Mouse (Mus musculus) G1E-ER4 (cell line): ENCODE results near the gene Axin1. TPM values are rescaled to one million over a fixed set of nuclear protein-coding genes. Genes with fewer than 3 reads are reported as not detected.

Experiments
- GATA1 ChIP-seq: IDR thresholded peaks from one replicate; pipeline ENCODE4 v1.8.0; 2012; ENCODE audit warnings: low read length, inconsistent platforms
- polyA plus RNA-seq: library from polyadenylated mRNA; stranded (reverse); fragments of >175 nt; gene quantifications from 2 replicates; pipeline ENCODE4 v1.2.3, GENCODE M21; 2012

Gene Axin1
- polyA plus RNA-seq, 1 experiment, result 45.3 TPM

DNA sequence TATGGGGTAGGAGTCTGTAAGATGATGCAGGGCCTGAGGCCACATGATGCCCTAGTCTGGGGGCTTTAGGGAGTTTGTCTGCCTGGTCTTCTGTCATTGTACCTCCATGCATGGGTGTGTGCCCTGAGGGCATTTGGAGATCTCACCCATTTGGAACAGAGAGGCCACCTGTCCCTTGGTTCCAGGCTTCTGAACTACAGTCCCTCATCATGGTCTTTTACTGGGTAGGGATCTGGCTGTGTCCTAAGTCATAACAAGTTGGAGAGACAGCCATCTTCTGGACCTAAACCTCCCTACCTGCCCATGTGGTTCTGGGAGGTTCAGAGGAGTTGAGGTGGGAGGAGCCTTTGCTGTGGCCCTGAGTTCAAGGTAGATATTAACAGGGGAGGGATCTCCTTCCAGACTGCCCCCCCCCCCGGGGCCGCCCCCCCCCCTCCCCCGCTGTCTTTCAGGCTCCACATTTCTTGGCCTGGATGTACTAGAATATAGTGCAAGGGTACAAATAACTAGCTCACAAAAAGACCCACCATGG, 22.5 kb upstream of the Axin1 start:
- no peak for TF ChIP-seq GATA1

GRCm38 (mm10) chr17:26116503-26117258, 21.8 kb upstream of the Axin1 start:
- TF ChIP-seq GATA1, result no peak

DNA sequence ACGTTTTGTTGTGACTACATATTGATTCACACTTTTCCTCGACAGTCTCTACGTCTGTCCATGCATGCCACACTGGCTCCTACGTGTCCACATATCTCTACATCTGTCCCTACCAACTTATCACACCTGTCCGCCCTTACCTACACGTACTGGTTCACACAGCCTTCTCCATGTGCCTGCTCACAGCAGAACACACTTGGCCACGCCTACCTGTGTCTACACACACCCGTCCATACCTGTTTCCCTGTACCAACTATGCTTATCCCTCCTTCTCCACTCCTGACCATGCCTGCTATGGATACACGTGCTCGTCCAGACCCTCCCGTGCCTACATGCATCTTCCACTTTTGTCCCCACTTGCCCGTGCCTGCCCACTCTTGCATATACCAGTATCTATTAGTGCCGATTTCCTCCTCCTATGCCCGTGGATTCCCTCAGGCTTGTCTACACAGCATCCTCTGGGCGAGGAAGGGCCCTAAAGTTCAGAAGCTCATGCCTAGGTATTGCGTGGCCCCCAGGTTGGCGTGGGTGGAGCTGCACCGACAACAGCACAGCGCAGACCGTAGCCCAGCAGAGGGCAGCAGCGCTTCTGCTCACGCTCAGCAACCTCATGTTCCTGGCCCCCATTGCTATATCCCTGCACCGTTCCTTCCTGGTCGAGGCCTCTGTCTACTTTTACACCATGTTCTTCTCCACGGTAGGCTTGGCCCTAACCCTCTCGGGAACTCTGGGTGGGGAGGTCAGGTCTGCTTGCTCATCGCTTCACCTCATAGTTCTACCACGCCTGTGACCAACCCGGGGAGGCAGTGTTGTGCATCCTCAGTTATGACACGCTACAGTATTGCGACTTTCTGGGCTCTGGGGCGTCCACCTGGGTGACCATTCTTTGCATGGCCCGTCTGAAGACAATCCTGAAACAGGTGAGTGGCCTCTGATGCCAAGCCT, 18.4 kb upstream of the Axin1 start:
- TF ChIP-seq GATA1, result no peak

DNA sequence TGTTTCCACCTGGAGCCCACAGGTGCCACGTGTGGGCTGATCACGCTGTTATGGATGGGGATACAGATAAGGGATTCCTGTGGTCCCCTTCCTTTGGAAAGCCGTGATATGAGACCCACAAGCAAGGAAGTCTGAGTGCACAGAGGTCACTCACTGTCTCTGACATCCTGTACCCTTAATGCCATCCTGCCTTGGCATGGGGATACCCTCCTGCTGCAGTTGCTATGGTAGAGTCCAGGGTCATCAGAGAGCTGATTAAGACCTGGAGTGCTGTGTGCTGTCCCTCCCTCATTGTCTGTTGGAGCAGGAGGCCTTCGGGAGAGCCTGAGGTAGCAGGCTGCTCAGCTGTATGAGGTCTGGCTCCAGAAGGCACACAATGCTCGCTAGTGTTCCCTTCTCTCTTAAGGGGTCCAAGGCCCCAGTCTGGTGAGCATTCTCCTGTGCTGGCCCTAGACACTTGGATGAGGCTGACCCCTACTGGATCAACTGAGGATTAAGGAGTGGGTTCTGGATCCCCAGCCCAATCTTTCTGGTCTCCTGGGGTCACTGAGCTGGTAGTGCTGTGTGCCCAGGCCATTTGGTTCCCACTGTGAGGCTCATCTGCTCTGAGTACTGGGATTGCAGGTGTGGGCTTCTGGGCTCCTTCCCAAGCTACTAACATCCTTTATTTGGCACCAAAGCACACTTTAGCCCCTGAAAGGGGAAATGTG, 15.9 kb upstream of the Axin1 start:
- no peak for TF ChIP-seq GATA1

DNA sequence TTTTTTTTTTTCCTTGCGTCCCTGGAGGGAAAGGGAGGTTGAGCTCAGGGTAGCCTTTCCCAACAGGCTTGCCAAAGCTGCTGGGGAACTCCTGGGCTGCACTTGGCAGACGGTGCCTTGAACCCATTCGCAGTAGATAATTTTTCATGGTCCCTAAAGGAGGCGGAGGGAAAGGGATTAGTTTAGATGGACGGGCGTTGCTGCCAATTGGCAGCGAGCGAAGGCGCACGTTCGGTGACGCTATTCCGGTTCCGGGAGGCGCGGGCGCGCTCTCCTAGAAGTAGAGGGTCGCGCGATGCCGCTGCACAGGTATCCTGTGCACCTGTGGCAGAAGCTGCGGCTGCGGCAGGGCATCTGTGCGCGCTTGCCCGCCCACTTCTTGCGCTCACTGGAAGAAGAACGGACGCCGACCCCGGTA, 15.2 kb upstream of the Axin1 start, which contains the start of gene Mrpl28:
Gene Mrpl28 (plus strand): TSS at position 234 of the 418 bp plus-strand sequence.
- no peak for TF ChIP-seq GATA1

GRCm38 (mm10) chr17:26124560-26124959, 13.9 kb upstream of the Axin1 start:
- no peak for TF ChIP-seq GATA1

DNA sequence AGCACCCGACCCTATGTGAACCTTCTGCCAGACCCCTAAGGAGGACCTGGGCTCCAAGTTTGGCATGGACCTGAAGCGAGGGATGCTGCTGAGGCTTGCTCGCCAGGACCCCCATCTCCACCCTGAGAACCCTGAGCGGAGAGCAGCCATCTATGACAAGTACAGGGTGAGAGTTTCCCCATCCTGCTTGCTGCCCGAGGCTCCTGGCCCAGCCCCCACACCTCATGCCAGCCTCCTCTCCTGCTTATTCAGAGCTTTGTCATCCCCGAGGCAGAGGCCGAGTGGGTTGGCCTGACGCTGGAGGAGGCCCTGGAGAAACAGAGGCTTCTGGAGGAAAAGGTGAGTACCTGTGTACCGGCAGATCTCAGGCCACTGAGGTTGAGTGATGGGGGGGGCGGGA, 13.3 kb upstream of the Axin1 start:
- no peak for TF ChIP-seq GATA1

GRCm38 (mm10) chr17:26131062-26131732, 7.3 kb upstream of the Axin1 start:
- TF ChIP-seq GATA1, result no peak

DNA sequence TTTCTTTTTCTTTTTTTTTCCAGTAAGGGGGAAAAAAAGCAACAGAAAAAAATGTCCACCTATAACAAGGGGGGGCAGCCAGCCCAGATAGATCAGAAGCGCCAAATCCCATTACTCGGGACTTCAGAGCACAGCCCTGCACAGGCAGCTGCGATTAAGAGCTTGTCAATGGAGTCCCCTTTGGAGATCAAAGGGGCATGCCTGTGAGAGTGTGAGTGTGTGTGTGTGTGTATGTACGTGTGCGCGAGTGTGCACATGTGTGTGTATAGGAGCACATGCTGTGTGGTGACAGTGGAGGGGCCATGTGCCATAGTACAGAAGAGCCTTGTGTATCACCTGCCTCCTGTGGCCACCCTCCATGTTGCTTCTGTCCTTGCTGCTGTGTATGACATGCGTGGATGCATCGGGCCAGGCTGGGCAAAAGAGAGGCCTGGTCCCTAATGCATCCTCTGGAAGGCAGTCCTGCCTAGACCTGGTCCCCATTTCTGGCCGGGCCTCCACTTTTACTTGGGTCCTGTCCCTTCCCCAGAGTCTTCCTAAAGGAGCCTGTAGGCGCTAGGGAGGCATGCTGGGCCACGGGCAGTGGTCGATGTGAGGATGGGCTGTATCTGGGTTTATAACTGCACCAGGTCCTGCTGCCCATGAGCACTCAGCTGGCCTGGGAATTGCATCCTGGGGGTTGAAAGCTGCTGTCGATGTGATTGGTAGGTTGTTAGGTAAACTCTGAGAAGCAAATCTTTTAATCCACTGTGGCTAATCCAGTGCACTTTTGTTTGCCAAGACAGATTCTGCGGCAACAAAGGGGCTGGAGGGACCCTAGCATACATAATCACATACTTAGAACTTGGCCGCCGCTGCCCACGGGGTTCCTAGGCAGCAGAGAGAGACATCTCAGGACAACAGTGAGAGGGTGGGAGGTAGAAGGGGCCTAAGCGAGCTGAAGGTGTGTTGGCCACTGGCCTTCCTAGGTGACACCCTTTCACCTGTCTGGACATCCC, 6.3 kb upstream of the Axin1 start:
- no peak for TF ChIP-seq GATA1

- no peak for TF ChIP-seq GATA1
These were observed 1.3 kb upstream of the Axin1 start for GRCm38 (mm10) chr17:26137106-26137750.

DNA sequence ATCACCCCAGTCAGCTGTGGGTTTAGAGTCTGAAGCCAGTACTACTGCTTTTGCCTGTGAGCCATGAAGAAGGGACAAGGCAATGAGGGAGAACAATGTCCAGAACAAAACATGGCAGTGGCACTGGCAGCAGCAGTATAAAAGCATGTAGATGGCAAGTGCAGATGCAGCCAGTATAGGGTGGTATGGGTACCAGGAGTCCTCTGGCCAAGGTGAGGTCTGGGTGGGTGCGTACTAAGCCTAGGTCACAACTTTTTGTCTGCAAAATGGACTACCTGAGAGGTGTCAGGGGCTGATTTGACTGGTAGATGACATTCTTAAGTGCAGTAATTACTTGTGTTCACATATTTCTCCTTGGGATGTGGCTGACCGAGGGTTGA, 747 bp upstream of the Axin1 start:
- no peak for TF ChIP-seq GATA1

DNA sequence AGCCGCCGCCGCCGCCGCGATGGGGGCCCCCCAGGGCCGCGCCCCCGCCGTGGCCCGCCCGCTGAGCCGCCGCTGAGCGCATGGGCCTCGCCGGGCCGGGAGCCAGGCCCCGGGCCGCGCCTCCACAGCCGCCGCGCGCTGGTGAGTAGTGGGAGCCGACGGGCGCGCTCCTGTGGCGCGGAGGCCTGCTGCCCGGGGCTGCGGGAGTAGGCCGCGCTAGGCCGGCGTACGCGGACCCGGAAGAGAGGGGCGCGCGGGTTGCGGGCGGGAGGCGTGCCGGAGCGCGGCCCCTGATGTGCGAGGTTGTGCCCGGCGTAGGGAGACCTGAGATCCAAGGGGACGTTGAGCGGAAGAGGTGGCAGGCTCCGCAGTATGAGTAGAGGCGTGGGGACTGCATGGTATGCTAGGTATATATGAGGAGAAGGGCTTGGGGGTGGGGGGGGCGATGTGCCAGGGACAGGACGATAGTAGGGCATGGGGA, 453 bp downstream of the Axin1 start:
- TF ChIP-seq GATA1, result no peak

DNA sequence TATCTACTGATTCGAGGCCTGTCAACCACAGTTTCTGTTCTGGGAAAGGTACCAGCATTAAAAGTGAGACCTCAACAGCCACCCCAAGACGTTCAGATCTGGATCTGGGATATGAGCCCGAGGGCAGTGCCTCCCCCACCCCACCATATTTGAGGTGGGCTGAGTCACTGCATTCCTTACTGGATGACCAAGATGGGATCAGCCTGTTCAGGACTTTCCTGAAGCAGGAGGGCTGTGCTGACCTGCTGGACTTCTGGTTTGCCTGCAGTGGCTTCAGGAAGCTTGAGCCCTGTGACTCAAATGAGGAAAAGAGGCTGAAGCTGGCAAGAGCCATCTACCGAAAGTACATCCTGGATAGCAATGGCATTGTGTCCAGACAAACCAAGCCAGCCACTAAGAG, 4.3 kb downstream of the Axin1 start:
- TF ChIP-seq GATA1, result no peak
